Mouse (Mus musculus): ENCODE results near the gene Gpr162.

DNA sequence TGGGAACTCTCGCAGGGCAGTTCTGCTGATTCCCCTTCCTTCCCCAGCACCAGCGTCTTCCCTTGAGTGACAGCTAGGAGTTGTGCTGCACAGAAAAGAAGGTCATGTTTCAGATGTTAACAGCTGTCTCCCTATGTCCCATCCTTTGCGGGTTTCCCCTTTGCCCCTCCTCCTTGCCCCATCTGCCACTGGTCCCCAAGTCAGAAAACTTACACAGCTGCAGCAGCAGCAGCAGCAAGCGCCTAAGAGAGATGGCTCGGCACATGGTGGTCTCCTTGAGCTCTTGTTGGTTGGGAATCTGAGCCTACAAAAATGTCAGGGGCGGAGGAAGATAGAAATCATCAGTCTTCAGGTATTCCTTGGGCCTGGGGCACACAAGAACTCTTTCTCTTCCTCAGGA lies 15.6 kb upstream of the Gpr162 start:
- TF ChIP-seq CTCF (IDR thresholded peaks at IDR 0.05; ENCODE audit: borderline replicate concordance, extremely low read depth, insufficient read depth, insufficient read length) (no peak), POLR2A (IDR thresholded peaks at IDR 0.05; ENCODE audit: borderline replicate concordance, extremely low read depth, insufficient read depth, insufficient read length, poor library complexity, severe bottlenecking) (no peak)
